Mouse (Mus musculus) CH12.LX (cell line): ENCODE results near the gene C1ql4.

Source experiments
- CTCF ChIP-seq, 2 experiments: IDR thresholded peaks in 1 of 2; conservative IDR thresholded peaks in 1 of 2; 2 replicates each; pipeline ENCODE4 v1.5.1; 2011 to 2012; ENCODE audit warnings: low read depth in 2 of 2, low read length in 2 of 2, improper control_type of control experiment in 1 of 2, inconsistent platforms in 1 of 2, mild to moderate bottlenecking in 1 of 2, moderate library complexity in 1 of 2
- ETS1 ChIP-seq: conservative IDR thresholded peaks from 2 replicates; pipeline ENCODE4 v1.6.1; 2012; ENCODE audit warnings: low read depth, mild to moderate bottlenecking, inconsistent platforms, low read length, improper control_type of control experiment, moderate library complexity
- GABPA ChIP-seq: IDR thresholded peaks from 2 replicates; pipeline ENCODE4 v1.6.1; 2012; ENCODE audit warnings: low read depth, low read length, improper control_type of control experiment, inconsistent platforms; ENCODE audit not compliant: insufficient replicate concordance
- HCFC1 ChIP-seq: IDR thresholded peaks from 2 replicates; pipeline ENCODE4 v1.6.1; 2012; ENCODE audit warnings: low read depth, mild to moderate bottlenecking, inconsistent platforms, low read length, improper control_type of control experiment
- MAX ChIP-seq: IDR thresholded peaks from 2 replicates; pipeline ENCODE4 v1.6.1; 2011; ENCODE audit warnings: low read length, improper control_type of control experiment
- MAZ ChIP-seq: IDR thresholded peaks from 2 replicates; pipeline ENCODE4 v1.6.1; 2012; ENCODE audit warnings: low read depth, mild to moderate bottlenecking, inconsistent platforms, low read length, improper control_type of control experiment, moderate library complexity
- RAD21 ChIP-seq: IDR thresholded peaks from 2 replicates; pipeline ENCODE4 v1.6.1; 2011; ENCODE audit warnings: low read depth, mild to moderate bottlenecking, low read length, improper control_type of control experiment, moderate library complexity
- TBP ChIP-seq: conservative IDR thresholded peaks from 2 replicates; pipeline ENCODE4 v1.6.1; 2011; ENCODE audit warnings: low read depth, low read length, improper control_type of control experiment

- TF ChIP-seq GABPA: no peak
- no peak for TF ChIP-seq MAZ
- TF ChIP-seq RAD21: no peak
- TF ChIP-seq MAX: no peak
- no peak for TF ChIP-seq CTCF (conservative IDR thresholded peaks at IDR 0.05 in 1 of 2, IDR thresholded peaks at IDR 0.05 in 1 of 2; ENCODE audit: low read depth in 2 of 2, low read length in 2 of 2)
- no peak for TF ChIP-seq ETS1
- TF ChIP-seq HCFC1: no peak
- no peak for TF ChIP-seq TBP
These were observed 48.8 kb downstream of the C1ql4 start for GRCm38 (mm10) chr15:99038797-99039196.
